ENCODE assay signal across 8 mouse cellular contexts in the genomic region with DNA sequence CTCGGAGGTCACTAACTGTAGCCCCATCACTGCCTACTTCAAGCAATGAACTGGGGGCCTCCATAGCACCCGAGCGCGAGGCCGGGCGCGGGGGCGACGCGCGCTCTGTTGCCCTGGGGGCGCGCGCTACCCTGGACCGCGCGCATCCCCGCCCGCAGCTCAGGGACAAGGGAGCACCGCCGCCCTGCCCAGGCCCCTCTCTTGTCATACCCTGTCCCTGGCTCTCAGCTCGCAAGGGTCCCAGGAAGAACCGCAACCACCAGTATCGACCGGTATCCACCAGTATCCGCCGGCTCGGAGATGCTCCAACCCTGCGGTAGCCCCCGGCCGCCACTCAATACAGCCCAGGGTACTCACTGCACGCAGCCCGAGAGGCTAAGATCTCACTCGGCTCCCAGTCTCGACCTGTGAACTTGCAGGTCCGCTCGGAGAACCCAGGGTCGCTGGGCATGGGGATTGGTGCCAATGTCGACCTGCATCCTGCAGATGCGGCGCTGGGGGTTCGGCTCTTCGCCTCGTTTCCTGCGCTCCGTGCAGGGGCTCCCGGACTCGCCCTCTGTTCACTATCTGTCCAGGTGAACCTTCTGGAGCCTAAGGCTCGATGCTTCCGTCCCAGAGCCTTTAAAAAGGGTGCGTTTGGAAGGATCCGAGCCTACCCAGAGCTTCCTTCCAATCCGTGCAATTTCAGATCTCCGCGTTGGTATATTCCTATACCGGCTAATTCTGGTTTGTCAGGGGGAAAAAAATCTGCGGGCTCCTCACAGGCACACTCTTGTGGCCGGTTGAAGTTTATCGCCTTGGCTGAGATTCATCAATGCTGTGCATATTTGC. TPM values are rescaled to one million over a fixed set of nuclear protein-coding genes. Genes with fewer than 3 reads are reported as not detected.
DNase-seq lines count a peak whose midpoint lies in the region; ATAC-seq and TF ChIP-seq lines count a peak whose summit lies in the region.

TSS of gene Slc16a14 (minus strand) at position 632 of the 831 bp plus-strand sequence.

- WGBS in heart, embryonic 13.5 days, result under 1% methylated on average over 59 of the region's 59 CpGs
- 2% methylated on average over 58 of the region's 59 CpGs for WGBS in liver, embryonic 13.5 days (ENCODE audit: insufficient replicate concordance)

- H3K4me3 ChIP-seq in cortical plate, adult 2 months (ENCODE audit: insufficient read depth, low read length), result peak within 1 kb of the TSS; percentile 69
- peak within 1 kb of the TSS; percentile 64 for H3K4me3 ChIP-seq in heart, embryonic 13.5 days
- peak within 1 kb of the TSS; percentile 43 for H3K4me3 ChIP-seq in liver, embryonic 13.5 days (replicated peaks)

- H3K36me3 ChIP-seq in heart, embryonic 13.5 days, result no peaks in the 10 kb centered on the region
- H3K36me3 ChIP-seq in liver, embryonic 13.5 days, result no peaks in the 10 kb centered on the region

- H3K9me3 ChIP-seq in heart, embryonic 13.5 days, result no peaks in the 10 kb centered on the region
- no peaks in the 10 kb centered on the region for H3K9me3 ChIP-seq in liver, embryonic 13.5 days (replicated peaks)

- H3K4me2 ChIP-seq in heart, embryonic 13.5 days, result peak within 1 kb of the TSS; percentile 96
- H3K4me2 ChIP-seq in liver, embryonic 13.5 days, result peak within 1 kb of the TSS; percentile 64

- peaks cover 48% of the 10 kb centered on the region for H3K27me3 ChIP-seq in heart, embryonic 13.5 days (replicated peaks)
- H3K27me3 ChIP-seq in liver, embryonic 13.5 days, result peaks cover 38% of the 10 kb centered on the region

- peak within 1 kb of the TSS; percentile 77 for H3K9ac ChIP-seq in heart, embryonic 13.5 days
- H3K9ac ChIP-seq in liver, embryonic 13.5 days, result no peak within 1 kb of the TSS

- ATAC-seq in heart, embryonic 13.5 days (ENCODE audit: extremely low read depth, insufficient number of reproducible peaks, low FRiP score, low TSS enrichment), result peak; percentile 46; the same call in 1 of the 2 replicates
- ATAC-seq in liver, embryonic 13.5 days (ENCODE audit: low read depth), result no peak

- DNase-seq in urinary bladder, adult 2 months (ENCODE audit: low spot score), result peak; percentile 27
- DNase-seq in urinary bladder, postnatal 25 days (ENCODE audit: low spot score), result no peak
- DNase-seq in kidney, postnatal 25 days, result peak; percentile 45 to 72
- DNase-seq in liver, embryonic 13.5 days, result no peak
- DNase-seq in retina, postnatal 7 days (ENCODE audit: low read depth, low spot score), result peak; percentile 40
- DNase-seq in thymus, postnatal 25 days, result no peak

- peak within 1 kb of the TSS; percentile 80 for H3K27ac ChIP-seq in cortical plate, adult 2 months (ENCODE audit: insufficient read depth, low read length)
- no peak within 1 kb of the TSS for H3K27ac ChIP-seq in heart, embryonic 13.5 days (replicated peaks)
- no peak within 1 kb of the TSS for H3K27ac ChIP-seq in liver, embryonic 13.5 days

- TF ChIP-seq POLR2A in cortical plate, adult 2 months (IDR thresholded peaks at IDR 0.05; ENCODE audit: extremely low read depth, insufficient read depth, low read length), result peak; percentile 32; the same call in 1 of the 2 replicates

- TF ChIP-seq CTCF in cortical plate, adult 2 months (IDR thresholded peaks at IDR 0.05; ENCODE audit: extremely low read depth, insufficient read depth, low read length), result no peak

- H3K4me1 ChIP-seq in cortical plate, adult 2 months (ENCODE audit: control insufficient read depth, insufficient read depth, low read length), result no peaks in the 10 kb centered on the region
- H3K4me1 ChIP-seq in heart, embryonic 13.5 days, result peaks cover 10% of the 10 kb centered on the region
- 0 out of 2 replicates have a peak, but pooled peaks cover 3% of the 10 kb centered on the region for H3K4me1 ChIP-seq in liver, embryonic 13.5 days (replicated peaks)

RNA-seq across cellular contexts. Expression of gene Slc16a14, which starts in this region (rescaled TPM):
- polyA plus RNA-seq in urinary bladder, adult 2 months (2012; rRNA removed), result 4.1 and 4.4 TPM in 2 replicates
- polyA plus RNA-seq in cortical plate, adult 2 months (2012; rRNA removed), result 4.7 and 5.9 TPM in 2 replicates
- polyA plus RNA-seq in heart, embryonic 13.5 days (2015; fragmentation: Nextera tagmentation; extraction: Ambion mirVana), result 0.04 and 0.05 TPM in 2 replicates
- 0.02 and 0.12 TPM in 2 replicates for polyA plus RNA-seq in liver, embryonic 13.5 days (2015; fragmentation: Nextera tagmentation; extraction: Ambion mirVana)

Comparison
In these comparisons a context has a peak if more than half of its experiments do, and no peak if none do; other contexts are left out.
1. DNase-seq: peak in urinary bladder, adult 2 months (single experiment), kidney, postnatal 25 days (2 of 2) and retina, postnatal 7 days (single experiment); none in urinary bladder, postnatal 25 days (single experiment), liver, embryonic 13.5 days (single experiment) and thymus, postnatal 25 days (single experiment).
2. Peak in ATAC-seq, H3K4me3 ChIP-seq, H3K9ac ChIP-seq and H3K4me2 ChIP-seq in heart, embryonic 13.5 days; RNA of the gene not detected or under 1 TPM.
3. Peak in every context shown above with its lines, with median percentiles within 50 percentile points of each other: H3K4me3 ChIP-seq.